Mouse (Mus musculus) heart, postnatal 36 days (tissue): ENCODE data around the gene Lbr. TPM values are rescaled to one million over a fixed set of nuclear protein-coding genes. Genes with fewer than 3 reads are reported as not detected.

ENCODE experiments used
- DNase-seq, 2 experiments: peaks; one replicate each; pipeline ENCODE4 v3.0.0; 2021 to 2022
- intact Hi-C: fragments of 180-260 bp; cut with DNase I; formaldehyde crosslinking; loops from one replicate; pipeline ENCODE4 v1.15.1; 2025
- total RNA-seq, 2 experiments: library from RNA; stranded (reverse); gene quantifications; 2 replicates each; pipeline ENCODE4 v1.2.3; 2021

Gene Lbr
- total RNA-seq, 2 experiments from 2014 or later, result 24.5 to 27.8 TPM

DNA sequence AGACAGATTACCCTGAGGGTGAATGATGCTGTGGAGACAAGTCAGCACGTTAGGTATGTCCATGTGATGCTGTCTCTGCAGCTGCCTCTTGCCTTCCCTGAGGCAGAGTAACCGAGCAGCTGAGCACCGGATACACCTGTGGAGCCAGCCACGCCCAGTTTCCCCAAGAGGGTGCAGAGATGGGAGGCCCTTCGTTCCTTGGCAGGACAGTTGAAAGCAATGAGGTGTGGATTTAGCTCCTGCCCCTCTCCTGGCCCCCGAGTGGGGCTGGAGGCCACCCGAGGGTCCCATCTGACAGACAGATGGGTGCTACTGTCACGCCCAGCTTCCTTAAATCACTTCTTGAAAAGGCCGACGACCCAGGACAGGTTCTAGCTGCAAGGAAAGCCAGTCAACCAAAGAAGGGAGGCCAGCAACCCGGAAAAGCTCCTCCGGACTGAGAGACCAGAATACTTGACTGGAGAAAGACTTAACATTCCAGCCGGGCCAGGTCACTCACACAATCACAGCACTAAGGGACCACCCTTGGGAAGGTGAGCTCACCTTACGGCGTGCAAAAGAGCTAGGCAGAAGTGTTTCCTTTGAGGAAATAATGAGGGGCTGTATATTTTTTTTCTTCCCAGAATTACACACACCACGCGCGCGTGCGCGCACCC, 10.4 kb upstream of the Lbr start:
- peak; percentile 54 to 58 for DNase-seq
- intact Hi-C loops, result no loop called here

DNA sequence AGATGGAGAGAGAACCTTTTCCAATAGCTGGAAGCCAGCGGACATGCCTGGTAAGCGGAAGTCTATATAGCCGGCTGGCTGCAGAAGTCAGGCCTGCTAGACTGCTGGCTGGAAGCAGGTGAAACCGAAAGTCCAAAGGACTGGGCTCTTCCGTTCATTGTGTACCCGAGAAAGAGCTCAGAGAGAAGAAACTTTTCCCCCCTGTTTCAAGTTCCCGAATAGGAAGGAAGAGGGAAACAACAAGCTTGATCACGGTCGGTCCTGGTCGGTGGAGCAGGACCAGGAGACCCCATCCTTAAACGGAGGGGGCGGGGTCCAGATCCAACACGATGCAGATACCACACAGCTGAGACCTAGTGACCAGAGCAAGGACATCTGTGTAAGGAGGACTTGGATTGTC, 9.6 kb upstream of the Lbr start:
- intact Hi-C loops, result no loop called here
- DNase-seq, result peak; percentile 31 to 45

DNA sequence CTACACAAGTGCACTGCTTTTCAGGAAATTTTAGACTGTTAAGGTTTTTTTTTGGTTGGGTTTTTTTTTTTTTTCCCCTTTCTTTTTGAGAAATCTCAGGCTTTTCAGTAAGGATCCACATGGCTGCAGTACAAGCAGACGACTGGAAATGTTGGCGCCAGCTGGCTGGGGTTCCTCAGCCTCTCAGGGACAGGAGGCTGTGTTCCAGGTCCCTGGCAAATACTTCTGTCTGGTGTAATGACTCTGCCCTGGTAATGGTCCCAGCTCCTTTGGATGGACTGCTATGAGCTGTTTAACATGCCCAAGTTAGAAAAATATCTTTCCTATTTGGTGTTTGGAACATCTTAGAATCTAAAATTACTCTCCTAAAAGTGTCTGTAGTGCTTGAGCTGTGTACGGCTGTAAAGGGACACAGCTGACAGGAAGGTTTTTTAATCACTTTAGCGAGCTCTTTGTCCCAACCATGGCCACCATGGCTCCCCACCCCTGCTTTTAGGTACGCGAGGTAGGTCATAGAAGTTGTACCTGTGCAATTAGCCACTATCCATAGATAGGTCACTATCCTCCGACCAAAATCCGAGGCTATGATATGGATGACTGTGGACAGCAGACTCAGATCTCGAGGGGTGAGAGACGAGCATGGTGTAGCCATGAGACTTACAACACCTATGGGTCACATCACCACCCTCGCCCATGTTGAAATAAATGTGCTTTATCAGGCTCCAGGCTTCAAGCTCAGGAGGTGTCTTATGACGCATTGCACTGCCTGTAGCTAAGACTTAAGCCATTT, 8.9 kb upstream of the Lbr start:
- intact Hi-C loops, result no loop called here
- peak; percentile 64 to 69 for DNase-seq

GRCm38 (mm10) chr1:181850441-181850840, 7.6 kb upstream of the Lbr start:
- intact Hi-C loops, result no loop called here
- DNase-seq, result no peak

DNA sequence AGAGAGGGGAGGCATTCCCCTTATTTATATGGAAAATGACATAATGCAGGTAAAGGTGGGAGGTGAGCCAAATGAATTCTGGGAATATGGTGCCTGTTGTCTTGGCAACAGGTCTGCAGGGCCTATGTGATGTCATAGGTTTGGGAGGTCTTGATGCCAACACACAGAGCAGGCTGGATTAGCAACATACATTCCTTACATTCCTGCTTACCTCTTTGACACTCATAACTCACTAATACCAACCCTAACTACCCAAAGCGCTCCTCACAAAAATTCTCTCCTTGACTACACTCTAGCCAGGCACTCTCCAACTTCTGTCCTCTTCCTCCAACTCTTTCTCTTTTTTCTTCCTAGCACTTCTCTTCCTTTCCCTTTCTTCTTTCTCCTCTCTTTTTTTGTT, 5.4 kb upstream of the Lbr start:
- DNase-seq, result no peak
- intact Hi-C loops, result loop anchor here (10.0 kb wide), 1 partner anchor 437 kb away; the partner anchor contains the start of gene Degs1

DNA sequence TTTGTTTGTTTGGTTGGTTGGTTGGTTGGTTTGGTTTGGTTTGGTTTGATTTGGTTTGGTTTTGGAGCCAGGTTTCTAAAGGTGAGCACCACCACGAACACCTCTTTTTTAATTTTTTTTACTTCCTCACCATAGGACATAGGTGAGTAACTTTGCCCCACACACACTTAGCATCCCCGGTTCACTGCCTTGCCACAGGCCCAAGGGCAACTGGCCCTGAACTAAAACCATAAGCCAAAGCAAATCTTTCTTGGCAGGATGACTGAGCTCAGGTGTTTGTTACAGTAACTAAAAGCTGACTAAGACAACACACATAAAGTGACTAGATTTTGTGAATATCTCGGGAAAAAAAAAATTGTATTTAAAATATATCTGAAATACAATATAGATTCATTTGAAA, 4.5 kb upstream of the Lbr start:
- intact Hi-C loops, result loop anchor here (10.0 kb wide), 1 partner anchor 437 kb away; the partner anchor contains the start of gene Degs1
- DNase-seq, result no peak

- no peak for DNase-seq
- intact Hi-C loops, result loop anchor here (10.0 kb wide), 1 partner anchor 439 kb away; the partner anchor contains the start of gene Degs1
Measured at GRCm38 (mm10) chr1:181845767-181846166, 2.9 kb upstream of the Lbr start.

GRCm38 (mm10) chr1:181844874-181845547, 2.2 kb upstream of the Lbr start:
- intact Hi-C loops, result loop anchor here (10.0 kb wide), 1 partner anchor 440 kb away; the partner anchor contains the start of gene Degs1

GRCm38 (mm10) chr1:181841864-181842672, 778 bp downstream of the Lbr start:
- peak; percentile 95 to 97 for DNase-seq
- intact Hi-C loops, result loop anchor here (2.0 to 10.0 kb wide), 2 partner anchors 39 to 443 kb away; partner anchors contain the start of gene Degs1

More at GRCm38 (mm10) chr1:181844874-181845547, 2.2 kb upstream of the Lbr start:
- DNase-seq, result no peak

- intact Hi-C loops, result loop anchor here (2.0 to 10.0 kb wide), 2 partner anchors 39 to 443 kb away; partner anchors contain the start of gene Degs1
- DNase-seq, result no peak
Measured at GRCm38 (mm10) chr1:181841396-181841795, 1.4 kb downstream of the Lbr start.

- DNase-seq, result no peak
- intact Hi-C loops, result loop anchor here (2.0 to 10.0 kb wide), 2 partner anchors 41 to 445 kb away; partner anchors contain the start of gene Degs1
Measured at GRCm38 (mm10) chr1:181839746-181840366, 3.0 kb downstream of the Lbr start.

DNA sequence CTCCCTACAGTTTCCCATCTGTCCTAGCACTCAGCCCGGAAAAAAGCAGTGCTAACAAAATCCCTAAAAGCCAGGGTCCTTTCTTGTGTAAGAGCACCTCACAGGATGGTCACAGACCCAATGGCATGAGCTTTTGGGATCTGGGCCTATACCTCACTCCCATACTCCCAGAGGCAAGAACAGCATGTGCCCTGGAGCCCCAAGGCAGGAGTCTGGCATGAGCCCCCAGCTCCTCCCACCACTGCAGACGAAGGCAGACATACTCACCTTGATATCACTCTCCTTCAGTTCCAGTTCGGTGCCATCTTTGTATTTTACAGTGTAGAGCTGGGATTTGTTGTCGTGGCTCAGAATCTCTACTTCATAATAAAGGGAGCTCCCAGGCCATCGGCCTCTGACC, 4.7 kb downstream of the Lbr start:
- no peak for DNase-seq
- intact Hi-C loops, result no loop called here

- intact Hi-C loops, result no loop called here
- no peak for DNase-seq
Measured at GRCm38 (mm10) chr1:181833143-181833542, 9.7 kb downstream of the Lbr start.

DNA sequence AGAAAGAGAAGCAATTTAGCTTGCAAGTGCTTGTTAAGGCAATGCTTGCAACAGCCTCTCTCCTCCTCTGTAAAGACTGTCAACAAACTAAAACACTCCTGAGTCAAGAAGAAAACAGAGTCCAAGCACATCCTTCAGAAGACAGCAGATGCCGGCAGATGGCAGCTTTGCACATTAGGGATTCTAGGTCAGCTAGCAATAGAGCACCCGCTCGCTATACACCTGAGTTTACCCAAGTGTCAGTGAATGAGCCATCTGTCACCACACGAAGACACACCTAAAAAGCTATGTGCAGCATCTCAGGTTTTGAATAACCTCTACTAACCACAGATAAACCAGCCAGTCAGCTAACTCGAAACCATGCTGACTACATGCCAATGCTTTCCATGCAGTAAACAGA, 10.1 kb downstream of the Lbr start:
- intact Hi-C loops, result no loop called here
- DNase-seq, result no peak

- intact Hi-C loops, result loop anchor here (2.0 kb wide), 1 partner anchor 52 kb away; no protein-coding TSS in a partner anchor
- peak in 1 of 2 experiments; percentile 31 for DNase-seq
Measured at GRCm38 (mm10) chr1:181828365-181828764, 14.5 kb downstream of the Lbr start.

DNA sequence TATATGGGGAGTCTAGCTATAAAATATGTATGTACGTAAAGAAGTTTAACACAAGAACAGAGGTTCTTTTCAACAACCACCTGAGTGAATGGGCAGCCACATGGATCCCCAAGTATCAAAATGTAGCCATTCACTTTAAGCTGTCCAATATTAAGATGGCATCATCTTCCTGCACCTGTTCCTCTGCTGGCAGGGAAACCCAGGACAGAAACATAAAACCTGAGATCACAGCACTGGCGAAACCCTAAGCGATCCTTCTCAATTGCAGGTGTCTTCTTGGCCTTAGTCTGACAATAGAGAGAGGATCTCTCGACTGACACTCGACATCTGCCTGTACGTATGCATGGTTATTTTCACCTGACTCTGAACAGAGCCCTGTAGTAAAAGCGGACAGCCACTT, 16.1 kb downstream of the Lbr start:
- no peak for DNase-seq
- intact Hi-C loops, result no loop called here

- intact Hi-C loops, result no loop called here
- no peak for DNase-seq
Measured at GRCm38 (mm10) chr1:181811481-181812223, 31.2 kb downstream of the Lbr start.

- intact Hi-C loops, result no loop called here
- no peak for DNase-seq
Measured at GRCm38 (mm10) chr1:181800667-181801066, 42.2 kb downstream of the Lbr start.

GRCm38 (mm10) chr1:181799911-181800310, 42.9 kb downstream of the Lbr start:
- no peak for DNase-seq
- intact Hi-C loops, result no loop called here
